ENCODE assay signal across 20 mouse cellular contexts in genomic region chr1:171278436-171278835, GRCm38 (mm10). TPM values are rescaled to one million over a fixed set of nuclear protein-coding genes. Genes with fewer than 3 reads are reported as not detected.
A peak's percentile ranks its signal among the peaks of the same experiment; 100 is the strongest.
DNase-seq lines count a peak whose midpoint lies in the region; ATAC-seq and TF ChIP-seq lines count a peak whose summit lies in the region.
"Had no signal": no experiment of that assay in that cellular context is flagged by ENCODE, and none has a peak within 500 bp of the region (broad histone marks: within the 10 kb centered on the region; RNA-seq: fewer than 3 reads in every experiment).

No protein-coding gene starts in this region.

- peaks cover 36% of the 10 kb centered on the region; the same call in 1 of the 2 replicates for H3K36me3 ChIP-seq in lung, postnatal 0 days (ENCODE audit: insufficient read depth, low read length)
- H3K36me3 ChIP-seq in liver, embryonic 14.5 days (replicated peaks; ENCODE audit: control insufficient read depth, insufficient read depth, low read depth) = peaks cover 72% of the 10 kb centered on the region
- peaks cover 27% of the 10 kb centered on the region for H3K36me3 ChIP-seq in stomach, postnatal 0 days (ENCODE audit: control insufficient read depth, insufficient read depth, low read length)

- H3K4me1 ChIP-seq in lung, adult 2 months (ENCODE audit: control insufficient read depth, insufficient read depth, low read length) = peaks cover 9% of the 10 kb centered on the region
- peaks cover 12% of the 10 kb centered on the region; the same call in 1 of the 2 replicates for H3K4me1 ChIP-seq in lung, postnatal 0 days (ENCODE audit: insufficient read depth, low read depth, low read length)
- H3K4me1 ChIP-seq in liver, embryonic 14.5 days (replicated peaks; ENCODE audit: control insufficient read depth in 2 of 2, insufficient read depth in 2 of 2, low read length in 1 of 2) = peaks cover 8 to 13% of the 10 kb centered on the region in 2 experiments; a peak in 3 of 4 replicates
- H3K4me1 ChIP-seq in stomach, postnatal 0 days (replicated peaks; ENCODE audit: control insufficient read depth, insufficient read depth) = 0 out of 2 replicates have a peak, but pooled peaks cover 2% of the 10 kb centered on the region

- H3K4me3 ChIP-seq in lung, adult 2 months (replicated peaks; ENCODE audit: extremely low read depth, low read depth, low read length) = no peak overlapping the region
- H3K4me3 ChIP-seq in lung, postnatal 0 days (ENCODE audit: low read depth, low read length) = no peak overlapping the region
- peak overlapping the region; percentile 66 to 93 for H3K4me3 ChIP-seq in liver, embryonic 14.5 days (ENCODE audit: insufficient read depth in 1 of 2, low read depth in 2 of 2, low read length in 2 of 2)
- H3K4me3 ChIP-seq in stomach, postnatal 0 days (ENCODE audit: low read depth, low read length) = no peak overlapping the region
- H3K4me3 ChIP-seq: forebrain, embryonic 15.5 days; hindbrain, embryonic 13.5 days; megakaryocyte, embryonic 14.5 days; midbrain, embryonic 15.5 days; myocyte; stomach, embryonic 15.5 days had no signal

- ATAC-seq in lung, postnatal 0 days = no peak
- ATAC-seq in liver, embryonic 14.5 days (ENCODE audit: insufficient read depth) = no peak
- ATAC-seq in stomach, postnatal 0 days (ENCODE audit: low FRiP score, low TSS enrichment) = no peak
- ATAC-seq: forebrain, embryonic 15.5 days; inflammation-experienced regulatory T-cells, adult 6 months; midbrain, embryonic 15.5 days had no signal

- TF ChIP-seq CTCF in lung, adult 2 months (IDR thresholded peaks at IDR 0.05; ENCODE audit: insufficient read depth, low read length) = no peak
- no peak for TF ChIP-seq CTCF in lung, postnatal 0 days (IDR thresholded peaks at IDR 0.05)
- no peak for TF ChIP-seq CTCF in liver, embryonic 14.5 days (IDR thresholded peaks at IDR 0.05; ENCODE audit: low read depth)
- no peak for TF ChIP-seq CTCF in stomach, postnatal 0 days (IDR thresholded peaks at IDR 0.05; ENCODE audit: low read depth)

- H3K27me3 ChIP-seq in lung, postnatal 0 days (replicated peaks; ENCODE audit: insufficient read depth, low read length) = no peaks in the 10 kb centered on the region
- no peaks in the 10 kb centered on the region for H3K27me3 ChIP-seq in liver, embryonic 14.5 days (ENCODE audit: control insufficient read depth, insufficient read depth, low read length)
- H3K27me3 ChIP-seq in stomach, postnatal 0 days (ENCODE audit: control insufficient read depth, insufficient read depth, low read length) = no peaks in the 10 kb centered on the region
- H3K27me3 ChIP-seq: forebrain, embryonic 15.5 days; hindbrain, embryonic 13.5 days; megakaryocyte, embryonic 14.5 days; midbrain, embryonic 15.5 days; stomach, embryonic 15.5 days had no signal

- WGBS in lung, adult 2 months = 92% methylated on average over 8 of the region's 8 CpGs
- 93% methylated on average over 8 of the region's 8 CpGs for WGBS in lung, postnatal 0 days
- 95% methylated on average over 8 of the region's 8 CpGs for WGBS in liver, embryonic 14.5 days (ENCODE audit: insufficient replicate concordance)
- 93% methylated on average over 8 of the region's 8 CpGs for WGBS in stomach, postnatal 0 days

- no peak overlapping the region for H3K9ac ChIP-seq in lung, postnatal 0 days (replicated peaks; ENCODE audit: low read depth)
- peak overlapping the region; percentile 100 for H3K9ac ChIP-seq in liver, embryonic 14.5 days (replicated peaks)
- no peak overlapping the region for H3K9ac ChIP-seq in stomach, postnatal 0 days (ENCODE audit: low read length)
- H3K9ac ChIP-seq: forebrain, embryonic 15.5 days; hindbrain, embryonic 13.5 days; midbrain, embryonic 15.5 days; stomach, embryonic 15.5 days had no signal

- no peak overlapping the region for H3K27ac ChIP-seq in lung, postnatal 0 days (ENCODE audit: low read length)
- H3K27ac ChIP-seq in liver, embryonic 14.5 days = peak overlapping the region; percentile 10; the same call in 1 of the 2 replicates
- H3K27ac ChIP-seq in stomach, postnatal 0 days (replicated peaks) = no peak overlapping the region
- H3K27ac ChIP-seq: embryonic facial prominence, embryonic 10.5 days; forebrain, embryonic 15.5 days; hindbrain, embryonic 13.5 days; midbrain, embryonic 15.5 days; stomach, embryonic 15.5 days had no signal

- no peak overlapping the region for H3K4me2 ChIP-seq in lung, postnatal 0 days (replicated peaks; ENCODE audit: low read depth, low read length)
- H3K4me2 ChIP-seq in liver, embryonic 14.5 days (ENCODE audit: low read depth) = peak overlapping the region; percentile 95
- H3K4me2 ChIP-seq in stomach, postnatal 0 days (replicated peaks; ENCODE audit: low read depth) = no peak overlapping the region
- H3K4me2 ChIP-seq: forebrain, embryonic 15.5 days; hindbrain, embryonic 13.5 days; midbrain, embryonic 15.5 days; stomach, embryonic 15.5 days had no signal

- DNase-seq in heart, adult 11 months = peak; percentile 84
- DNase-seq in heart, adult 9 months (ENCODE audit: low spot score in 2 of 2) = no peak
- peak; percentile 1 for DNase-seq in lung, adult 2 months
- no peak for DNase-seq in lung, postnatal 0 days (ENCODE audit: low spot score)
- no peak for DNase-seq in liver, embryonic 14.5 days (ENCODE audit: low read depth in 3 of 3, low spot score in 3 of 3)
- DNase-seq in stomach, postnatal 0 days (ENCODE audit: low spot score) = peak; percentile 10
- DNase-seq in MN1 (ENCODE audit: low spot score) = no peak
- DNase-seq: adrenal gland, adult 2 months; cerebellum, adult 18-20 months; gastrocnemius, postnatal 25 days; heart, postnatal 14 days; right cerebral cortex, postnatal 14 days had no signal

- no peak for TF ChIP-seq EP300 in lung, postnatal 0 days (IDR thresholded peaks at IDR 0.05)
- TF ChIP-seq EP300 in liver, embryonic 14.5 days (IDR thresholded peaks at IDR 0.05; ENCODE audit: low read depth) = no peak
- TF ChIP-seq EP300 in stomach, postnatal 0 days (optimal IDR thresholded peaks at IDR 0.05) = no peak

- H3K9me3 ChIP-seq in lung, postnatal 0 days (ENCODE audit: low read length) = no peaks in the 10 kb centered on the region
- H3K9me3 ChIP-seq in liver, embryonic 14.5 days (ENCODE audit: control insufficient read depth, low read length) = no peaks in the 10 kb centered on the region
- no peaks in the 10 kb centered on the region for H3K9me3 ChIP-seq in stomach, postnatal 0 days (ENCODE audit: control insufficient read depth, low read length)
- H3K9me3 ChIP-seq: embryonic facial prominence, embryonic 10.5 days; forebrain, embryonic 15.5 days; hindbrain, embryonic 13.5 days; megakaryocyte, embryonic 14.5 days; midbrain, embryonic 15.5 days; stomach, embryonic 15.5 days had no signal

- TF ChIP-seq POLR2A in lung, adult 2 months (IDR thresholded peaks at IDR 0.05; ENCODE audit: borderline replicate concordance, extremely low read depth, low read depth, low read length) = no peak

RNA-seq across cellular contexts. Expression of gene Ppox, which starts 2.5 kb away (rescaled TPM):
- polyA plus RNA-seq in lung, adult 2 months (2012; rRNA removed) = 40.6 and 49.0 TPM in 2 replicates
- 28.4 and 30.6 TPM in 2 replicates for polyA plus RNA-seq in lung, postnatal 0 days (2015; fragmentation: Nextera tagmentation; extraction: Ambion mirVana)
- 161 and 178 TPM in 2 replicates for polyA plus RNA-seq in liver, embryonic 14.5 days (2012; rRNA removed)
- 170 and 191 TPM in 2 replicates for polyA plus RNA-seq in liver, embryonic 14.5 days (2014; fragmentation: Nextera tagmentation; extraction: Ambion mirVana)
- polyA plus RNA-seq in stomach, postnatal 0 days (2015; fragmentation: Nextera tagmentation; extraction: Ambion mirVana) = 16.8 and 21.3 TPM in 2 replicates

RNA-seq across cellular contexts. Expression of gene B4galt3, which starts 8.3 kb away (rescaled TPM):
- 72.0 and 75.8 TPM in 2 replicates for polyA plus RNA-seq in lung, adult 2 months (2012; rRNA removed)
- polyA plus RNA-seq in lung, postnatal 0 days (2015; fragmentation: Nextera tagmentation; extraction: Ambion mirVana) = 68.4 and 77.0 TPM in 2 replicates
- 14.5 and 14.7 TPM in 2 replicates for polyA plus RNA-seq in liver, embryonic 14.5 days (2012; rRNA removed)
- 12.7 and 17.3 TPM in 2 replicates for polyA plus RNA-seq in liver, embryonic 14.5 days (2014; fragmentation: Nextera tagmentation; extraction: Ambion mirVana)
- polyA plus RNA-seq in stomach, postnatal 0 days (2015; fragmentation: Nextera tagmentation; extraction: Ambion mirVana) = 32.9 and 34.2 TPM in 2 replicates

RNA-seq across cellular contexts. Expression of gene Usp21, which starts 9.4 kb away (rescaled TPM):
- 42.3 and 51.2 TPM in 2 replicates for polyA plus RNA-seq in lung, adult 2 months (2012; rRNA removed)
- 38.3 and 40.9 TPM in 2 replicates for polyA plus RNA-seq in lung, postnatal 0 days (2015; fragmentation: Nextera tagmentation; extraction: Ambion mirVana)
- polyA plus RNA-seq in liver, embryonic 14.5 days (2012; rRNA removed) = 17.1 and 18.0 TPM in 2 replicates
- polyA plus RNA-seq in liver, embryonic 14.5 days (2014; fragmentation: Nextera tagmentation; extraction: Ambion mirVana) = 17.4 and 21.6 TPM in 2 replicates
- 25.0 and 26.4 TPM in 2 replicates for polyA plus RNA-seq in stomach, postnatal 0 days (2015; fragmentation: Nextera tagmentation; extraction: Ambion mirVana)

RNA-seq across cellular contexts. Expression of gene Ufc1, which starts 16.4 kb away (rescaled TPM):
- 18.8 and 22.2 TPM in 2 replicates for polyA plus RNA-seq in lung, adult 2 months (2012; rRNA removed)
- 95.4 and 100 TPM in 2 replicates for polyA plus RNA-seq in lung, postnatal 0 days (2015; fragmentation: Nextera tagmentation; extraction: Ambion mirVana)
- 14.5 and 23.3 TPM in 2 replicates for polyA plus RNA-seq in liver, embryonic 14.5 days (2012; rRNA removed)
- 45.8 and 51.6 TPM in 2 replicates for polyA plus RNA-seq in liver, embryonic 14.5 days (2014; fragmentation: Nextera tagmentation; extraction: Ambion mirVana)
- 134 and 135 TPM in 2 replicates for polyA plus RNA-seq in stomach, postnatal 0 days (2015; fragmentation: Nextera tagmentation; extraction: Ambion mirVana)

RNA-seq across cellular contexts. Expression of gene Ndufs2, which starts 27.2 kb away (rescaled TPM):
- polyA plus RNA-seq in lung, adult 2 months (2012; rRNA removed) = 78.8 and 118 TPM in 2 replicates
- 172 and 188 TPM in 2 replicates for polyA plus RNA-seq in lung, postnatal 0 days (2015; fragmentation: Nextera tagmentation; extraction: Ambion mirVana)
- 53.6 and 72.4 TPM in 2 replicates for polyA plus RNA-seq in liver, embryonic 14.5 days (2012; rRNA removed)
- 136 TPM in 2 replicates for polyA plus RNA-seq in liver, embryonic 14.5 days (2014; fragmentation: Nextera tagmentation; extraction: Ambion mirVana)
- polyA plus RNA-seq in stomach, postnatal 0 days (2015; fragmentation: Nextera tagmentation; extraction: Ambion mirVana) = 210 and 218 TPM in 2 replicates

Comparison
In these comparisons a context has a peak if more than half of its experiments do, and no peak if none do; other contexts are left out.
1. DNase-seq: peak in heart, adult 11 months (single experiment), lung, adult 2 months (single experiment) and stomach, postnatal 0 days (single experiment); none in heart, adult 9 months (0 of 2), lung, postnatal 0 days (single experiment), liver, embryonic 14.5 days (0 of 3) and MN1 (single experiment).
2. H3K4me3 ChIP-seq: peak in liver, embryonic 14.5 days (2 of 2); none in lung, adult 2 months (single experiment), lung, postnatal 0 days (single experiment) and stomach, postnatal 0 days (single experiment).